Mouse (Mus musculus): Measurements from ENCODE around the gene Btbd8.

GRCm38 (mm10) chr5:107480194-107480593 lies 42.4 kb downstream of the Btbd8 start:
- no peak for TF ChIP-seq MAX (IDR thresholded peaks at IDR 0.05; ENCODE audit: low read depth)
- TF ChIP-seq POLR2A (IDR thresholded peaks at IDR 0.05; ENCODE audit: insufficient read length, low read depth), result no peak
- TF ChIP-seq USF1 (IDR thresholded peaks at IDR 0.05; ENCODE audit: low read depth), result no peak
- TF ChIP-seq POLR2AphosphoS2 (IDR thresholded peaks at IDR 0.05; ENCODE audit: insufficient read length, low read depth), result no peak
- no peak for TF ChIP-seq REST (IDR thresholded peaks at IDR 0.05; ENCODE audit: insufficient read depth, insufficient read length)
- no peak for TF ChIP-seq E2F4 (IDR thresholded peaks at IDR 0.05; ENCODE audit: insufficient read depth)
- TF ChIP-seq CEBPB (IDR thresholded peaks at IDR 0.05; ENCODE audit: insufficient read depth, poor library complexity, severe bottlenecking), result no peak
- TF ChIP-seq TCF12 (IDR thresholded peaks at IDR 0.05; ENCODE audit: insufficient read depth, poor library complexity, severe bottlenecking), result no peak
- TF ChIP-seq MYOG (IDR thresholded peaks at IDR 0.05; ENCODE audit: control insufficient read depth in 1 of 3, insufficient read depth in 1 of 3, insufficient read length in 2 of 3, low read depth in 2 of 3), result no peak
- no peak for TF ChIP-seq MYOD1 (IDR thresholded peaks at IDR 0.05; ENCODE audit: control insufficient read depth in 1 of 3, insufficient read length in 2 of 3, low read depth in 2 of 3)
